Mouse (Mus musculus): Measurements from ENCODE around the gene Tle1.

GRCm38 (mm10) chr4:72182343-72182988 lies 18.3 kb downstream of the Tle1 start:
- no peak for TF ChIP-seq POLR2A (IDR thresholded peaks at IDR 0.05; ENCODE audit: low read depth, low read length)
- TF ChIP-seq CTCF (IDR thresholded peaks at IDR 0.05; ENCODE audit: extremely low read depth, insufficient read length, insufficient replicate concordance, low read depth, low read length) = no peak

Measured in small intestine, adult 2 months (tissue).